In the genomic region with DNA sequence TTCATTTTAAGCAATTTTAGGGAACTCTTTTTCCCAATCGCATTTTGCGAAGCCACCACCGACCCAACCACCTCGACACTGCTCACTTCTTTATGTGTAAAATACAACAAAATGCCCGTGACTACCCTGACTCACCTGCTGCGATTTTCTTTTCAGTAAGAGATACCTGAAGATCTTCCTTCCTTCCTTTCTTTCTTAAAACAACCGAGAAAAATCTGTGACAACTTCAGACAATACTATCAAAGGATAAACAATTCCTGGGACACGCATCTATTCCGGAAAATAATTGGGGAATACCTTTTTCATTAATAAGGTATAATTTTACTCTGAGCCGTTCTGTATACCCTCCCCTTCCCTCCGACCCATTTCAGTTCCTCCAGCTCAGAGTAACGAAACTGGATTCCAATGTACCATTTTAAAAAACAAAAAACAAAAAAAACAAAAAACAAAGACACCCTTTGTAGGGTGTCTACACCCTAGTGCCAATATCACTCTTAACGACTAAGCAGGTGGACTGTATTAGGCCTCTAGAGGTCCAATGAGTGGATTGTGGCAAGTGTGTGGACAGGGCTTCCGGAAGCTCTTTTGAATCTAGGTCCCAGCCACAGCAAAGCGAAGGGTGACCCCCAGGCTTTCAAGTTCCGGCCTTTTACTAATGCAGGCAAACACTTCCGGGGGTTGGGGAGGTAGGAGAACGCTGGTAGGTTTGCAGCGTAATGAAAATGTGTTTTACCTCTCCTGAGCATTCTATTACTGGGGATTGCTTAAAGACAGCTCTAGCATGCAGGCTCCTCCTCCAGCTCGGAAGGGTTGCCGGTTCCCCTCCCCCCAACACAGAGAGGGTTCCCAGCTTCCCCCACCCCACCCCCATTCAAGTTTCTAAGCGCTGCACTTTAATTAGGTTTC, we compare ENCODE assay signal across 16 mouse cellular contexts. TPM values are rescaled to one million over a fixed set of nuclear protein-coding genes. Genes with fewer than 3 reads are reported as not detected.
A peak's percentile ranks its signal among the peaks of the same experiment; 100 is the strongest.
DNase-seq lines count a peak whose midpoint lies in the region; ATAC-seq lines count a peak whose summit lies in the region.
"Had no signal": no experiment of that assay in that cellular context is flagged by ENCODE, and none has a peak within 500 bp of the region (broad histone marks: within the 10 kb centered on the region; RNA-seq: fewer than 3 reads in every experiment).

No protein-coding gene starts in this region.

- WGBS in kidney, embryonic 14.5 days, result 2% methylated on average over 22 of the region's 22 CpGs
- WGBS in neural tube, embryonic 13.5 days, result 2% methylated on average over 22 of the region's 22 CpGs

- peak overlapping the region; percentile 8; the same call in 1 of the 2 replicates for H3K4me2 ChIP-seq in kidney, embryonic 14.5 days (replicated peaks; ENCODE audit: low read depth, low read length)
- no peak overlapping the region for H3K4me2 ChIP-seq in neural tube, embryonic 13.5 days
- H3K4me2 ChIP-seq: liver, embryonic 13.5 days; midbrain, embryonic 12.5 days had no signal

- no peak overlapping the region for H3K27ac ChIP-seq in kidney, embryonic 14.5 days (ENCODE audit: low read depth, low read length)
- no peak overlapping the region for H3K27ac ChIP-seq in neural tube, embryonic 13.5 days (replicated peaks)
- H3K27ac ChIP-seq: liver, embryonic 13.5 days; midbrain, embryonic 12.5 days had no signal

- no peak for DNase-seq in kidney, adult 8-10 months
- DNase-seq in retina, postnatal 1 day, result peak; percentile 26
- DNase-seq in retina, embryonic 14.5 days (ENCODE audit: low spot score), result no peak
- DNase-seq in MEL-GATA-1-ER (ENCODE audit: extremely low read depth, low read depth), result peak; percentile 65
- no peak for DNase-seq in right cerebral cortex, postnatal 4 days
- no peak for DNase-seq in embryo, embryonic 11 days
- DNase-seq: cerebellum, postnatal 36 days; liver, embryonic 13.5 days; right cerebral cortex, adult 18-20 months had no signal

- H3K36me3 ChIP-seq in kidney, embryonic 14.5 days (ENCODE audit: control insufficient read depth, insufficient read depth, low read length), result no peaks in the 10 kb centered on the region
- no peaks in the 10 kb centered on the region for H3K36me3 ChIP-seq in neural tube, embryonic 13.5 days
- H3K36me3 ChIP-seq: liver, embryonic 13.5 days; midbrain, embryonic 12.5 days had no signal

- H3K4me3 ChIP-seq in kidney, embryonic 14.5 days (ENCODE audit: low read length), result peak overlapping the region; percentile 4; the same call in 1 of the 2 replicates
- H3K4me3 ChIP-seq in neural tube, embryonic 13.5 days, result peak overlapping the region; percentile 3; the same call in 1 of the 2 replicates
- H3K4me3 ChIP-seq: liver, embryonic 13.5 days; midbrain, embryonic 12.5 days had no signal

- no peak for ATAC-seq in kidney, embryonic 14.5 days (ENCODE audit: low FRiP score, low TSS enrichment)
- no peak for ATAC-seq in neural tube, embryonic 13.5 days (ENCODE audit: low read depth)
- ATAC-seq: hindbrain, embryonic 16.5 days had no signal

- no peaks in the 10 kb centered on the region for H3K4me1 ChIP-seq in kidney, embryonic 14.5 days (ENCODE audit: control insufficient read depth, insufficient read depth, low read length)
- H3K4me1 ChIP-seq in neural tube, embryonic 13.5 days (replicated peaks), result peaks cover 2% of the 10 kb centered on the region
- H3K4me1 ChIP-seq: liver, embryonic 13.5 days; midbrain, embryonic 12.5 days had no signal

- peaks cover 98% of the 10 kb centered on the region for H3K27me3 ChIP-seq in kidney, embryonic 14.5 days (ENCODE audit: control insufficient read depth, insufficient read depth, low read length)
- H3K27me3 ChIP-seq in neural tube, embryonic 13.5 days, result peaks cover 98% of the 10 kb centered on the region

- no peak overlapping the region for H3K9ac ChIP-seq in kidney, embryonic 14.5 days (ENCODE audit: low read depth, low read length)
- no peak overlapping the region for H3K9ac ChIP-seq in neural tube, embryonic 13.5 days
- H3K9ac ChIP-seq: liver, embryonic 13.5 days; midbrain, embryonic 12.5 days had no signal

- H3K9me3 ChIP-seq in kidney, embryonic 14.5 days (ENCODE audit: control insufficient read depth, low read length), result no peaks in the 10 kb centered on the region
- H3K9me3 ChIP-seq in neural tube, embryonic 13.5 days, result no peaks in the 10 kb centered on the region
- H3K9me3 ChIP-seq: liver, embryonic 13.5 days; midbrain, embryonic 12.5 days had no signal

RNA-seq across cellular contexts. Expression of gene Hoxb13, which starts 5.3 kb away (rescaled TPM):
- polyA plus RNA-seq in kidney, embryonic 14.5 days (2014; fragmentation: Nextera tagmentation; extraction: Ambion mirVana), result not detected in 2 replicates
- 1.7 TPM in 1 of 2 replicates, not detected in the other for polyA plus RNA-seq in neural tube, embryonic 13.5 days (2015; fragmentation: Nextera tagmentation; extraction: Ambion mirVana)
- polyA plus RNA-seq: embryonic facial prominence, embryonic 14.5 days; forebrain, embryonic 11.5 days; heart, postnatal 0 days; hindbrain, embryonic 16.5 days; liver, embryonic 13.5 days; midbrain, embryonic 12.5 days had no signal

Comparison
In these comparisons a context has a peak if more than half of its experiments do, and no peak if none do; other contexts are left out.
1. DNase-seq: peak in retina, postnatal 1 day (single experiment) and MEL-GATA-1-ER (single experiment); none in kidney, adult 8-10 months (0 of 2), retina, embryonic 14.5 days (single experiment), right cerebral cortex, postnatal 4 days (single experiment) and embryo, embryonic 11 days (single experiment).